Mouse (Mus musculus) T-helper 2 cell (primary cell): ENCODE data around the gene Prrt2.

Experiments
- in situ Hi-C: fragments of 300-600 bp; cut with MboI, MseI; formaldehyde crosslinking; loops from one replicate; pipeline ENCODE4 v1.15.1; 2025; ENCODE audit warnings: high pct_unique_total_duplicates

Gene Prrt2

GRCm38 (mm10) chr7:127020491-127020890 lies 520 bp downstream of the Prrt2 start:
- in situ Hi-C loops = loop anchor here (5.0 to 25.0 kb wide), 2 partner anchors 72 to 833 kb away; partner anchors contain the start of gene AI467606

GRCm38 (mm10) chr7:127020031-127020430 lies 980 bp downstream of the Prrt2 start:
- in situ Hi-C loops = loop anchor here (5.0 to 25.0 kb wide), 2 partner anchors 72 to 833 kb away; partner anchors contain the start of gene AI467606

- in situ Hi-C loops = loop anchor here (25.0 kb wide), 1 partner anchor 832 kb away; no protein-coding TSS in a partner anchor
Measured at GRCm38 (mm10) chr7:127019306-127019960, 1.6 kb downstream of the Prrt2 start.

- in situ Hi-C loops = loop anchor here (25.0 kb wide), 1 partner anchor 831 kb away; no protein-coding TSS in a partner anchor
Measured at GRCm38 (mm10) chr7:127018416-127019305, 2.4 kb downstream of the Prrt2 start.

- in situ Hi-C loops = loop anchor here (25.0 kb wide), 1 partner anchor 831 kb away; no protein-coding TSS in a partner anchor
Measured at GRCm38 (mm10) chr7:127017950-127018345, 3.1 kb downstream of the Prrt2 start.

- in situ Hi-C loops = loop anchor here (25.0 kb wide), 1 partner anchor 830 kb away; no protein-coding TSS in a partner anchor
Measured at GRCm38 (mm10) chr7:127016971-127017949, 3.8 kb downstream of the Prrt2 start, which contains the start of gene Pagr1a. Pagr1a (minus strand) TSS chr7:127017352.

- in situ Hi-C loops = loop anchor here (25.0 kb wide), 1 partner anchor 829 kb away; no protein-coding TSS in a partner anchor
Measured at GRCm38 (mm10) chr7:127016486-127016938, 4.5 kb downstream of the Prrt2 start.

- in situ Hi-C loops = loop anchor here (25.0 kb wide), 1 partner anchor 829 kb away; no protein-coding TSS in a partner anchor
Measured at GRCm38 (mm10) chr7:127016481-127016485, 4.7 kb downstream of the Prrt2 start, which contains the start of gene Pagr1b. Pagr1b (minus strand) TSS chr7:127016484.

- in situ Hi-C loops = loop anchor here (25.0 kb wide), 1 partner anchor 829 kb away; no protein-coding TSS in a partner anchor
Measured at GRCm38 (mm10) chr7:127016081-127016480, 4.9 kb downstream of the Prrt2 start.

- in situ Hi-C loops = loop anchor here (25.0 kb wide), 1 partner anchor 828 kb away; no protein-coding TSS in a partner anchor
Measured at GRCm38 (mm10) chr7:127014993-127015392, 6.0 kb downstream of the Prrt2 start.

GRCm38 (mm10) chr7:127014320-127014719 lies 6.7 kb downstream of the Prrt2 start, which contains the start of gene Mvp:
Mvp (minus strand) TSS chr7:127014621.
- in situ Hi-C loops = loop anchor here (25.0 kb wide), 1 partner anchor 827 kb away; no protein-coding TSS in a partner anchor

- in situ Hi-C loops = loop anchor here (25.0 kb wide), 1 partner anchor 826 kb away; no protein-coding TSS in a partner anchor
Measured at GRCm38 (mm10) chr7:127013385-127013784, 7.6 kb downstream of the Prrt2 start.

GRCm38 (mm10) chr7:127012845-127013244 lies 8.2 kb downstream of the Prrt2 start:
- in situ Hi-C loops = loop anchor here (25.0 kb wide), 1 partner anchor 826 kb away; no protein-coding TSS in a partner anchor

GRCm38 (mm10) chr7:127012374-127012773 lies 8.6 kb downstream of the Prrt2 start:
- in situ Hi-C loops = loop anchor here (25.0 kb wide), 1 partner anchor 825 kb away; no protein-coding TSS in a partner anchor

- in situ Hi-C loops = loop anchor here (25.0 kb wide), 1 partner anchor 824 kb away; no protein-coding TSS in a partner anchor
Measured at GRCm38 (mm10) chr7:127011717-127012116, 9.3 kb downstream of the Prrt2 start.

- in situ Hi-C loops = loop anchor here (25.0 kb wide), 1 partner anchor 824 kb away; no protein-coding TSS in a partner anchor
Measured at GRCm38 (mm10) chr7:127011051-127011450, 10.0 kb downstream of the Prrt2 start.

- in situ Hi-C loops = loop anchor here (25.0 kb wide), 1 partner anchor 822 kb away; no protein-coding TSS in a partner anchor
Measured at GRCm38 (mm10) chr7:127009307-127010085, 11.5 kb downstream of the Prrt2 start.

- in situ Hi-C loops = loop anchor here (25.0 kb wide), 1 partner anchor 821 kb away; no protein-coding TSS in a partner anchor
Measured at GRCm38 (mm10) chr7:127008239-127009019, 12.6 kb downstream of the Prrt2 start.
